Mouse (Mus musculus): ENCODE results near the gene Tspan5. TPM values are rescaled to one million over a fixed set of nuclear protein-coding genes. Genes with fewer than 3 reads are reported as not detected.
A peak's percentile ranks its signal among the peaks of the same experiment; 100 is the strongest.

The Tspan5 gene
- total RNA-seq, 2 experiments from 2014 or later: 31.2 to 39.1 TPM

DNA sequence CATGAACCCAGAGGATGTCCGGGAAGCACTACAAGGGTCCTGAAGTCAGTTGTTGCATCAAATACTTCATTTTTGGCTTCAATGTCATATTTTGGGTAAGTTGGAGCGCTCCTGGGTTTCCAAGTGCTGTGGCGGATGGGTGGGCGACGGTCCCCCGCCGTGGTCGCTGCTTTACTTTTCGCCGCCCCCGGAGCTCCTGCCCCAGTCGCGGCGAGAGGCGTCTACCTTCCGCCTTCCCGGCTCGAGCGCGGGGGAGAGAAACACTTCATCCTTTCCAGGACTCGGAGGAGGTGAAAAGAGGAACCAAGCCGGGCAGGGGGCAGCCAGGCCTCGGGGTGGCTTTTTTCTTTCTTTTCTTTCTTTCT lies 553 bp downstream of the Tspan5 start:
- peak; percentile 52 for ATAC-seq (replicated peaks; ENCODE audit: poor library complexity, severe bottlenecking)

DNA sequence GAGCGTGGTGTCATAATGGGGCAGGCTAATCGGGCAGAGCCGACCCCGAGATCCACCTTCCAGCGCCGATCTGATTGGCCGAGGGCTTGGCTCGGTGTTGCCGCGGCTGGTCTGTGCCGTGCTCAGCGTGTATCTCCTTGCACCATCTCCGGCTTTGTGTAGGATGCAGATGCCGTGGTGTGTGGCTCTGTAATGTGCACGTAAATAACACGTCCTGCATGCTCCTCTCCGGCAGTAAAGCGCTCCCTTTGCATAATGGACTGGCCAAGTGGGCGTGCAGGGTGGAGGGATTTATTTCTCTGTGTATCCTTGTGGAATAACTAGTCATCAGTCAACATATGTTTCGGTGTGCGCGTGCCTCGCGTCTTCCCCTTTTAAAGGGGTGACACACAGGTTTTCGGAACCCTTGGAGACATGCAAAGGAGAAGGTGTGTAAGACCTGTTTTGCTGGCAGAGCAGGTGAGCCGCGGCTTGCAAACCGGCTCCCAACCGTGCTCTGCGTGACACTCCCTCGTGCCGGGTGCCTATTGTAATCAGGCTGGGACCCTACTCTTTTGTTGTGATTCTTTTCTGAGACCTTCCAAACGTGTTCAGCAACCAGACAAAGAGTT lies 1.2 kb downstream of the Tspan5 start:
- peak; percentile 73 for ATAC-seq (replicated peaks; ENCODE audit: poor library complexity, severe bottlenecking)

DNA sequence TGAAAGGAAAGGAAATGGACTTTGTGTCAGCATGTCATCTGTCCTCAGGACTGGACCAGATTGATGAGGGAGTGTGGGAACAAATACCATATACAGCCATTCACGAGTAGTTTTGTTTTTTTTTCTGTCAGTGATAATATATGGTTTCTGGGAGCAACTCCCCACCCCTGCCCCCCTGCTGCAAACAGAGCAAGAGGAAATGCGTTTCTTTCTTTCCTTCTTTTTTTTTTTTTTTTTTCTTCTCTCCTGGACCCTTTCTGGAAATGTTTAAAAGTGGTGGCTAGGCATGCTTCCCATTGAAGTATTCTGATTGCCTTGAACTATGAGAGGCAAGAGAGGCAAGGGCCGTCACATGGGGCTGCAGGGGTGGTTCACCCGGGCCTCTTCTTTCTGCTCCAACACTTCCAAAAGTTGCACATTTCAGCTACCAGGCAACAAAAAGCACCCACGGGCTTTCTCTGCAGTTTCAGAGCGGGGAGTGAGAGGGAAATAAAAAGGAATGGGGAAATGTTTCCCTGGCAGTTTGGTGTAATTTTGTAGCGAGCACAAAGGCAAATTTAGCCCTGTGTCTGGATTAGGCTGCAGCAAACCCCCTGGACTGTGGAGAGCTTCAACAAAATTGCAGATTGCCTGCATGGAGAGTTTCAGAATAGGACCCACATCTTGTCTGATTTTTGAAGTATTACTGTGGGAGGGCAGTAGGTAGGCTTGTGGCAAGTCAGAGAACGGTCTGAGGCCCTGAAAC lies 2.2 kb downstream of the Tspan5 start:
- no peak for ATAC-seq (replicated peaks; ENCODE audit: poor library complexity, severe bottlenecking)

DNA sequence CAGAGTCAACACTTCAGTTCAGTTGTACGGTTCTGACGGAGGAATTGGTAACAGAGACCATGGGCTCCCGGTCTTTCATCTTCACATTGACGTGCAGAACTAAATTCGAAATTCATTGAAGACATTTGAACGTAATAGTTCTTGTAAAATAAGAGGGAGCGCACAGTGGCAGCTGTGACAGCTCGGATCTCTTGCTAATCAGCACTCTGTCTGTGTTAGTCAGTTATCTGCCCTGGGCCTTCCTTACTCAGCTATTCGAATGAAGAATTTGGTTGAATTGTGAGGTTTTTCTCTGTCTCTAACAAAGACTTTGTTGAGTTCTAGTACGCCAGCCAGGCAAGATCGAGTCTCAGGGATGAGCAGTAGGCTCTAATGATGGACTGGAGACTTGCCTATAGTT lies 3.1 kb downstream of the Tspan5 start:
- no peak for ATAC-seq (replicated peaks; ENCODE audit: poor library complexity, severe bottlenecking)

DNA sequence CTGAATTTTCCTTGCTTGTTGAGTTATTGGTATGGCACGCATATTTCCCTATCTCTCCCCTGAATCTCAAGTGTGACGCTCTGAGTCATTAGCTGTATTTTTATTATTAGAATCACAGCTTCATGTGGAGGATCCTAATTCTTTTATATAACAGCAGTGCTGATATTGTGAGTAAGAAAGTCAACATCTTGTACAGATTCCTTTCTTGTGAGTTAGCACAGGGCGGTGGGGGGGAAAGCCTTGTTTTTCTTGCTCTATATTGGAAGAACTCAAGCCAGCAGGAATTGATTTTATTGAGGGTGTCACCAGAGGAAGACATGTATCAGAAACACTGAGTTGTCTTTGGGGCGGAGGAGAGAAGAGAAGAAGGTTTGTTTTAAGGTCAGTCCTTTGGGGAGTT lies 3.6 kb downstream of the Tspan5 start:
- no peak for ATAC-seq (replicated peaks; ENCODE audit: poor library complexity, severe bottlenecking)

DNA sequence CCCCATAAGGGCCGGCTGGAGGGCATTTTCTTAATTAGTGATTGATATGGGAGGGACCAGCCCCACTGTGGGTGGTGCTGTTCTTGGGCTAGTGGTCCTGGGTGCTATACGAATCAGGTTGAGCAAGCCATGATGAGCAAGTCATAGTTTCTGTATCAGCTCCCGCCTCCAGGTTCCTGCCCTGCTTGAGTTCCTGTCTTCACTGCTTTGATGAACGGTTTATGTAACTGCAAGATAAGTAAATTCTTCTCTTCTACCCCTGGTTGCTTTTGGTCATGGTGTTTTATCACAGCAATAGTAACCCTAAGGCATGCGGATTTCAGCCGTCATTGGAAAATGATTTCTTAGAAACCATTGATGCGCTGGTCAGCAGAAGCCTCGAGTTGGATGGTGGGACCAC lies 4.6 kb downstream of the Tspan5 start:
- ATAC-seq (replicated peaks; ENCODE audit: poor library complexity, severe bottlenecking): no peak

DNA sequence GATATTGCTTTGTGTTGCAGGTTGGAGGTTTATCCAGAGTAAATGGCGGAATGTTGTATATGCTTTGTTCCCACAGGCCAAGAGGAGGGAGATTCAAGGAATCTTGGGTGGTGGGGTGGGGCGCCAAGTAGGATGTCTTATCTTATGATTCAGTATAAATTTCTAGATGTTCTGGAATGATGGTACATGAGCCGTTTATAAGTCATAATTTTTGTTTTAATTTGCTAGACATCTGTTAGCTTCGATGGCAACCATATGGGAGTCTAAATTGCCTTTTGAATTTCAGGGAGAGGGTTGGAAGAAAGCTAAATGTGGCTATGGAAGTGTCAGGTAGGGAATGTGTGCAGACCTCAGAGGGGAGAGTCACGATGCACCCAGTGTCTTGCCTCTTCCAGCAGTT lies 5.0 kb downstream of the Tspan5 start:
- ATAC-seq (replicated peaks; ENCODE audit: poor library complexity, severe bottlenecking): no peak

DNA sequence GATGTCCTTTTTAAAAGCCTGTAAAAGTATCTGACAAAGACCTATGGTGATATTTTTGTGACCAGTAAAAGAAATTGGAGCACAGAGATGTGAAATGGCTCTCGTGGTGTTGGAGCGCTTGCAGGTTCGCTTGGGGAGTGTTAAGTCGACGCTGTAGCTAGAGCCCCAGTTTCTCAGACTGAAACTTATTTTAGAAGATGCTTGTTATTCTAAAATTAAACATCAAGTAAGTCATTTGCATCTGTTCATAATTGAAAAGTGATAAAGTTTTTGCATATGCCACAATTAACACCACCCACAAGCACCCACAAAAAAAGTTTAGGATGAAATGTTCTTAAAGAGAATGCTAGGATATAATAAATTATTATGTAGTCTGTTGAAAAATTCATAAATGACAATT lies 6.0 kb downstream of the Tspan5 start:
- no peak for ATAC-seq (replicated peaks; ENCODE audit: poor library complexity, severe bottlenecking)

DNA sequence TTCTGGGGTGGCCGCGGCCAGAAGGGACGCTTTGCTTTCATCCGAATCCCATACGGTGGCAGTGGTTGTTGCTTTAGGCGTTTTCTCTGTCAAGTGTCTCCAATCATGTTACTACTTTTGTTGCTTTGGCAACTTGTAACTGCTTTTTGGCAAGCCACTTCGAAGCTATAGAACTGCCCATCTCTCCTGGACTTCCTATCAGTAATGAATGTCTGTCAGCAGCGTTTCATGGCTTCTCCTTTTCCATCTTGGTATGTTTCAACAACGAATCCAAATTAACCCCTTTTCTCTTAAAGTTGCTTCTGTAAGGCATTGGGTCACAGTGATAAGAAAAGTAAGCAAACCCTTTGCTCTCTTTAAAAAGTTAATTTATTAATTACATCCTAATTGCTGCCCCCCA lies 7.7 kb downstream of the Tspan5 start:
- ATAC-seq (replicated peaks; ENCODE audit: poor library complexity, severe bottlenecking): no peak

DNA sequence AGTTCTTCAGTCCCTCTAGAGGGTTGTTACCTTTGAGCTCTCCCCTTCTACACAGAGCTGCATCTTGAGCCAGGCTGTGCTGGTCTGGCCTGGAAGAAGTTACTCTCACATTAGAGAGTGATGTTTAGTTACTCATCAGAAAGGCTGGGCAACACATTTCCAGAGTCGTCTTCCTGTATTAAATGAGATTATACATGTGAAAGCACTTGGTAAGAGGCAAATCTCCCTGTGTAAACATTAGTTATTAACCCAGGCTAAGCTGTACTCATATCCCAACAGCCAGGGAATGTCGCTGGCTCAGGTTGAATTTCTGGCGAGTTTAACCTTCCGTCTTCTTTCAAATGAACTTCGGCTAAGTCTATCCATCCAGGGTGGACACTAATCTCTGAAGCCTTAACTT lies 9.3 kb downstream of the Tspan5 start:
- ATAC-seq (replicated peaks; ENCODE audit: poor library complexity, severe bottlenecking): no peak

DNA sequence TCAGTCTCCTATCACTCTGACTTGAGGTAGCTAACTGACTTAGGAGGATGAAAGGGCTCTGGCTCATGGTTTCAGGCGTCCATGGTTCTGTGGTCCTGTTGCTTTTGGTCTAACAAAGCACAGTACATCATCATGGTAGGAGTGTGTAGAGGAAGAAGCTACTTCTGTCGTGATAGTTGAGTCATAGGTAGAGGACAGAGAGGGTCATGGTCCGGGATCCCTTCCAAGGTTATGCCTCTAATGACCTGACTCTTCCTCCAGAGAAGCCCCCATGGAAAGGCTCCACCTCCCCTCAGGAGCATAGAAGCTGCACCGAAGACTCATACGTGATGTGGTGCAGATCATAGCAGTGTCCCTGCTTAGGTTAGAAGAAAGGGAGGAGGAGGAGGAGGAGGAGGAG lies 10.1 kb downstream of the Tspan5 start:
- no peak for ATAC-seq (replicated peaks; ENCODE audit: poor library complexity, severe bottlenecking)

DNA sequence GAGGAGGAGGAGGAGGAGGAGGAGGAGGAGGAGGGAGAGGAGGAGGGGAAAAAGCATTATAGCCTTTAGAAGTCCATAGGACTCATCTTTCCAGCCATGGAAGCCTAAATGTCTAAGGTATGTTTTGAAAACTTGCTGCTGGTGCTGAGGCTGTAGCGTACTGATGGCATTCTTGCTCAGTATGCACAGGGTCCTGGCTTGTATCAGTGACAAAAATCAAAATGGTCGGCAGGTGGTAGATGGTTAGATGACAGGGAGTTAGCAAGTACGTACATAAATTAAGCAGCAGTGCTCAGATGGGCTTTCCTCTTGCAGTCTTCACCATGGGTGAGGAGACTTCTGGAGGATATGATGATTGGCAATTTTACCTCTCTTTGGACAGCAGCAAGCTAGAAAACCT lies 10.8 kb downstream of the Tspan5 start:
- ATAC-seq (replicated peaks; ENCODE audit: poor library complexity, severe bottlenecking): peak; percentile 49

DNA sequence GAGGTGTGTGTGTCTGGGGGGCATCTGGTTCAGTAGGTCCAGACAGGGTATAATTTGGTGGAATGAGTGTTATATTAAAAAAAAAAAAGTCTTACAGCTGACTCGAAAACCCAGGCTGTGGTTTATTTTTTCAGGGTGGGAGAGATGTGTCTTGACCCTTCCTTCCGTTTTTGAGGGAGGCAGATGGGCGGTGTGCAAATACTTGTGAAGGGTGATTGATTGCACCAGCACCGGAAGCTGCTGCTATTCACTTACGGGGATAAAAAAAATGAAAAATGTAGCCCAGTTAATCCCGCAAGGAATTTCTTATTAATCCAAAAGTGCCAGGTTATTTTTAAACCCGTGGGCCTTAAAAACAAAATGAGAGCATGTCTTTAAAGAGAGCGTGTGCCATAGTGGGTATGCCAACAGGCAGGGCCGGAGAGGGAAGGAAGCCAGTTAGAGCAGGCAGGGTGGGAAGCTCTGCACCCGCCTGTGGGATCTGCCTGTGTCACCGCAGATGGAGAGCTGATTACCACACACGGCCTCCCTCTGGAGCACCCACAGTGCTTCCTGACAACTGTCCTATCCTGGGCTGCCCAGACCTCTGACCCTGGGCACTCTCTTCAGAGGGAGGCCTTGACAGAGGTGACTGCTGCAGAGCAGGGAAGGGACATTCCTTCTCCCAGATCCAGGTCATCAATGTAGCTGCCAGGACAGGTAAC lies 11.3 kb downstream of the Tspan5 start:
- peak; percentile 90 for ATAC-seq (replicated peaks; ENCODE audit: poor library complexity, severe bottlenecking)

DNA sequence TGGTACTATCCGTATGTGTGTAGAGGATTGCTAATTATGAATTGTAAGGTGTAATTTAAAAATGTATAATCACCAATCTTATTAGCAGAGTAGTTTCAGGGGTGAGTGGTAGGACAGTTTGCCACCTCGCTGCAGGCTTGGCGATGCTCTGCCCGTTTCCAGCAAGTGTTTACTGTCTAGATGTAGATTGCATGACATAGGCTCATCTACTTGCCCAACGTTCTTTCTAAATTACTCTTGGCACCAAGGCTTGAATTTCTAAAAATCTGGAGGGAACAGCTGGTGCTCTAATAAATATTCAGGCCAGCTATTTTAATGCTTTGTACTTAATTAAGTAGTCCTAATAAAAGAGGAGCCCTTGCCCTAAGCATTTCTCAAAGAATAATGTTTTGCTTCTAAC lies 12.3 kb downstream of the Tspan5 start:
- ATAC-seq (replicated peaks; ENCODE audit: poor library complexity, severe bottlenecking): no peak

DNA sequence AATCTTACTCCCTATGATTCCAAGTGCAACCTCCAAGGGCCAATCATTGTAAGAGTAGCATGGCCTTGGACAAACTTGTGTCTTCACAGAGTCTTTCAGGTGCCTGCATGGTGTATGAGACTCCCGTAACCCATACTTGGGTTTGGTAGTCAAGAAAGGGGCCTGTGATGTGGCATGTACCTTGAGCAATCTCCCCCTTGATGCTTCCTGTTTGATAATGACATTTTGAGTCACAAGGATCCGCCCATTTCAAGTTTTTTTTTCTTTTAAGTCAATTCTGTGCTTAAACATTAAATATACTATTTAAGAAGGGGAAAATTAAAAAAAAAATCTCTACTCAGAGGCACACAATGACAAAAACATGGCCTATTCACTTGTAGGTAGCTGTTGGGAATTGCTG lies 15.3 kb downstream of the Tspan5 start:
- peak; percentile 44 for ATAC-seq (replicated peaks; ENCODE audit: poor library complexity, severe bottlenecking)

DNA sequence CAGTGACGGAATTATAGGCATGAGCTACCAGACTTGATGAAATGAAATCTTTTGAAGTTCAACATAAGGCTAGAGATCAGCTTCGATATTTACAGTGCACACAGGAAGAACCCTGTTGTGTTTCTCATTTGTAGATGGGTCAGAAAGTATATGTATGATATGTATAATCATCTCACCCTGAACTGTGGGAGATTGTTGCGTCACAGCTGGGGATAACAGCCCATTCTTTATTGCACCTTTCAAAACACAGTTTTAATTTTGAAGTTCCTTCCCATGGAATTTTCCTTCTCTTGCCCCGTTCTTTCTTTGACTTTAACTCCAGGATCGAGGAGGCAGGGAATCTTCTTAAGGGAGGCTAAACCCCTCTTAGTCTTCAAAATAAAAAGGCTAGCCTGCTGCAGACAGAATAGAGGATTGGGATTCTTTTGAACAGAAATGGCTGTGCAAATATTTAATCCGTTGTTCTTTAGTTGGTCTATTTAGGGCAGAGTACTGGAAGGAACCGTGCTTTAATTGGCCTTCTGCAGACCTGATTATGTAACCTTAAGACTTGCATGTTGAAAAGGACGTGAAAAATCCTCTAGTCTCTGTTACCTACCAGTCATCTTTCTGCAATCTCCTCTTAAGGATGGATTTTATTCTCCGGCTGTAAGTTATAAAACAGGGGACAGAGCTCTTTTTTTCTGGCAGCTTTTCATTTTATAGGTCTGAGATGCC lies 18.1 kb downstream of the Tspan5 start:
- no peak for ATAC-seq (replicated peaks; ENCODE audit: poor library complexity, severe bottlenecking)

DNA sequence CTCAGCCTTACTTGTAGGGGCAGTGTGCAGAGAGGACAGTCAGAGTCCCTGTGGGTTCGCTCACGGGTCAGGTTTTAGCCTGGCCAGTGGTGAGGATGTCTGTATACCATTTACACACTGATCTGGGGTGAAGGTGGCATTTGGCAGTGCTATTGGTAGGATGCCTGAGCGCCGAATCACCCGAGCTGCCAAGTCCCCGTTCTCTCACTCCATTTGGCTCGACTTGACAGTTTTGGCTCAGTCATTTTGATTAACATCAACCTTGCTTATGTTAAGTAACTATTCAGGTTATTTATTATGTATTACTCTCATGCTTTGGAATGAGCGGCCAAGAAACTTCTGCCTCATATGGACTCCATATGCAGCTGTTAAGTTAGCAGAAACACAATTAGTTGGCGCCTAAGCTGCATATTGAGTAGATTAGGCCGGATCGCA lies 18.7 kb downstream of the Tspan5 start:
- ATAC-seq (replicated peaks; ENCODE audit: poor library complexity, severe bottlenecking): no peak

DNA sequence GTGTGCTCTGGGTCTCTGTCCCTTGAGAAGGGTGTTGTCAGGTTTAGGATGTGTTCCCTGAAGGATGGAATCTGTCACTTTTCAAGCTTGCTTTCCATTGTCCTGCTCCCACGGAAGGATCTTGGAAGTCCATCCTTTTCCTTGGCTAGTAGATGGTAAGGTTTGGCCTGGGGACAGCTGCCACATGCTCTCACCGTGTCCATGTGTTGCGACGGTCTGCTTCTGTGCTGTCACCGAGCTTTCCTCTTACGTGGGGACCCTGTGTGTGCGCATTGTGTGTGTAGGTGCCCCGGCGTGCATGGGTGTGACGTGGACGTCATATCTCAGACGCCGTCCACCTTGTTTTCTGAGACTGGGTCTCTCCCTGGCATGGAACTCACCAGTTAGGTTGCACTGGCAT lies 19.5 kb downstream of the Tspan5 start:
- no peak for ATAC-seq (replicated peaks; ENCODE audit: poor library complexity, severe bottlenecking)

DNA sequence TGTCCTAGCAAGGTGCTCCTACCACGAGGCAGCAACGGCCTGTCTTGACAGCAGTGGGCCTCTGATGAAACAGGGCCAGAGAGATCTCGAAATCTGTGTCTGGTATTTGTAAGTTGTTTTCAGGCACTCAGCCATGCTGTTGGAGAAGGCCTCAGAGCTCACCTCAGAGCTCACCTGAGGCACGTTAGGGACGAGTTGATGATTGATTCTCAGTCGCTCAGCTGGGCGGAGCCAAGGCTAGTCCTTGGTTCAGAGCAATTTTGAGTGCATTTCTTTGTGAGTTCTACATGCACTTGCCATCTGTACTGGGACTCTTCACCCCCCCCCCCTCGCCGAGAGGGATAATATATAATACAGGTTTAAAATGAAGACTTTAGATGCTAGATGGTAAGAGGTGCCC lies 21.9 kb downstream of the Tspan5 start:
- no peak for ATAC-seq (replicated peaks; ENCODE audit: poor library complexity, severe bottlenecking)

DNA sequence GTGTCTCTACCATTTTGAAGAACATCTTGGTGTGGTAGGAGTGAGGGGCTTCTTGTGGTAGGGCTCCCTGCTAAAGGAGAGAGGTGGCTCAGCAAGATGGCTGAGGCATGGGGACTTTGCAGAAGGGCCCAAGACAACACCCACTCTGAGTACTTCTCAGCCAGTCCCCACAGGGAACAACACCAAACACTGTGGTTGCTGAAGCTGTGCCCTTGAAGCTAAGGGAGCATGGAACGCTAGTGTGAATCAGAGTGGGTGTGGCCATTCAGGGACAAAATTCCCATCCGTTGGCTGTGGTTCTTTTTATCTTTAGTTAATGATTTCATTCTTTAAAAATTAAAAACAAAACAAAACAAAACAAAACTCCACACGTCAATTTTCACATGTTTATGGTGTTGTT lies 22.8 kb downstream of the Tspan5 start:
- ATAC-seq (replicated peaks; ENCODE audit: poor library complexity, severe bottlenecking): no peak

DNA sequence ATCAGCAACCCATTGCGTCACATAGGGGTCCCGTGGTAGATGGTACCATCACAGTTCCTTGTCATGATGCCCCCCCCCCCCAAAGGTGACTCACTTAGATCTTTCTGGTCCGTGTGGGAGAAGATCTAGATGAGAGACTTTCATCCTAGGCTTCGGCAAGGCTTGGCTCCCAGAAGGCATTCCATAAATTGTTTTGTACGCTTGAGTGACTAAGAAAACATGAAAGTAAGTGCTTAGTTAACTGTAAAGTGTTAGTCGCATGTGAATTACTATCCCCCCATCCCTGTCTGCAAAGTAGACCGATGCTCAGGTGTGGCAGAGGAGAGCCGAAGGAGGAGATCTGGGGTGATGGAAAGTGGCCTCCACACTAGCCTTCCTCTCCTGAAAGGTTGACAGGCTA lies 25.0 kb downstream of the Tspan5 start:
- ATAC-seq (replicated peaks; ENCODE audit: poor library complexity, severe bottlenecking): peak; percentile 46; the same call in 1 of the 2 replicates

Measured in granulocyte monocyte progenitor cell, adult 5-6 weeks (primary cell).